Mouse (Mus musculus) spleen, adult 2 months (tissue): ENCODE results near the gene Dcaf4. TPM values are rescaled to one million over a fixed set of nuclear protein-coding genes. Genes with fewer than 3 reads are reported as not detected.
A peak's percentile ranks its signal among the peaks of the same experiment; 100 is the strongest.

Experiments used
- DNase-seq, 2 experiments: peaks; one replicate each; pipeline versions ENCODE4 v3.0.0 to v3.0.0-alpha.2; 2012 to 2021; ENCODE audit warnings: low spot score in 2 of 2, low read depth in 1 of 2
- H3K27ac ChIP-seq: fragments of 200-500 bp; 2 replicates; pipeline ENCODE4 v1.5.1; 2012; ENCODE audit warnings: low read length, inconsistent platforms; ENCODE audit not compliant: insufficient read depth
- H3K27me3 ChIP-seq: fragments of 200-500 bp; 2 replicates; pipeline ENCODE4 v1.6.1; 2012; ENCODE audit warnings: mild to moderate bottlenecking, moderate library complexity, low read length, inconsistent platforms; ENCODE audit not compliant: control insufficient read depth, insufficient read depth
- H3K36me3 ChIP-seq: fragments of 200-500 bp; 2 replicates; pipeline ENCODE4 v1.6.1; 2012; ENCODE audit warnings: mild to moderate bottlenecking, low read length, inconsistent platforms; ENCODE audit not compliant: control insufficient read depth, insufficient read depth
- H3K4me1 ChIP-seq: fragments of 200-500 bp; 2 replicates; pipeline ENCODE4 v1.6.1; 2011; ENCODE audit warnings: inconsistent platforms; ENCODE audit not compliant: control insufficient read depth, insufficient read depth, insufficient read length
- H3K4me3 ChIP-seq: fragments of 200-500 bp; 2 replicates; pipeline ENCODE4 v1.5.1; 2011; ENCODE audit warnings: mild to moderate bottlenecking, inconsistent platforms; ENCODE audit not compliant: insufficient read depth, insufficient read length; ENCODE audit errors: extremely low read depth
- CTCF ChIP-seq: fragments of 200-500 bp; IDR thresholded peaks from 2 replicates; pipeline ENCODE4 v1.5.1; 2011; ENCODE audit warnings: mild to moderate bottlenecking, inconsistent platforms; ENCODE audit not compliant: insufficient read depth, insufficient read length, insufficient replicate concordance; ENCODE audit errors: extremely low read depth
- POLR2A ChIP-seq: fragments of 200-500 bp; IDR thresholded peaks from 2 replicates; pipeline ENCODE4 v1.6.1; 2011; ENCODE audit warnings: low read depth, low read length, inconsistent platforms
- WGBS: fragments of 180-500 bp; shearing (Covaris S2); methylation state at CpG from one replicate; pipeline ENCODE4 v1.1.7; 2018; 5-methylcytosine and 5-hydroxymethylcytosine counted together
- polyA plus RNA-seq: library from polyadenylated mRNA; depleted of rRNA; stranded (reverse); fragments of >200 nt; gene quantifications from 2 replicates; pipeline ENCODE4 v1.2.3, GENCODE M21; 2012

The Dcaf4 gene
- polyA plus RNA-seq, 1 experiment, result 14.0 TPM

DNA sequence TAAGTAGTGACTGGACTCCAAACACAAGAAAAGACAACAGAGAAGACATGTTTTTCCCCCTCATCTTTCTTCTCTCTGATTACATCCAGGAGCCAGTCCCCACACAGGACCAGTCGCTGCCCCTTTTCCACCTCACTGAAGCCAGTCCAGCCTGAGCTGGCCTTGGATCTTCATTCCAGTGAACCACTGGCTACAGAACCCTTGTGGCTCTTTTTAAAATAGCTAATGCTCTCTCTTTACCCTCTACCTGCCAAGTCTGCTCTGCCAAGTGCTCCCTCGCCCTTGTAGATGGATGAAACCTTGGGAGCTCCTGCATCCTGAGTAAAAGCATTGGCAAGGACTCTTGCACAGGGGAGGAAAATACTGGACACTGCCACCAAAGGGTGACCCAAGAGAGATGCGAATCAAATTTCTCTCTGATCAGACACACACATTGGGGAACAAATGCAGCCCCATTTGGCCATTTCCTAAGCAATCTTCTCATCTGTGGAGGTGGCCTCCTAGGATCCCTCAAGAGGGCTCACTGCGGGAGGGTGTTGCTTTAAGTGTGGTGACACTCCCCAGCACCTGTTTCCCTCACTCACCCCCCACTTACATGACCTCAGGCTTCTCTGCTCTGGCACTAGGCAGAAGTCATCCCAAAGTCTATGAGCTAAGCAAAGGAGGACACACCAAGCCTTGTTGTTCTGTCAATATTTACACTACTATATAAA is 24.9 kb upstream of the Dcaf4 start:
- TF ChIP-seq CTCF, result no peak
- TF ChIP-seq POLR2A, result no peak
- 77% methylated on average over 4 of the region's 4 CpGs for WGBS
- Histone ChIP-seq H3K4me3 (no peak overlapping the region), H3K27ac (no peak overlapping the region), H3K4me1 (no peaks in the 10 kb centered on the region), H3K27me3 (no peaks in the 10 kb centered on the region), H3K36me3 (no peaks in the 10 kb centered on the region)
- DNase-seq, result no peak

DNA sequence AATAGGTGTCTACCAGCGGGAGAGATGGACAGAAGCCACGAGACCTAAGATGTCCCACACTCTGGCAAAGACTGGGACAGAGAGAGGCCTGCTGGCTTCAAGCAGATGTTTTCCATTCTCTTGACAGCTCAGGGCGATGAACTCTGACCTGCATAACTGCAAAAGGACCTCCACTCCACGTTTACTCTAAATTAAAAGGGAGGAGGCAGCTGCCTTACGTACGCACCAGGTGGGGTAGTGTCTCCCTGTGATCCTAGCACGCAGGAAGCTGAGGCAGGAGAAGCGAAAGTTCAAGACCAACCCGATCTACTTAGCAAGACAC is 24.3 kb upstream of the Dcaf4 start:
- no peak overlapping the region for H3K27ac ChIP-seq

GRCm38 (mm10) chr12:83496336-83496735 is 23.9 kb upstream of the Dcaf4 start:
- Histone ChIP-seq H3K4me3 (no peak overlapping the region), H3K4me1 (no peaks in the 10 kb centered on the region), H3K27ac (no peak overlapping the region), H3K27me3 (no peaks in the 10 kb centered on the region), H3K36me3 (no peaks in the 10 kb centered on the region)
- WGBS, result 79% methylated on average over 4 of the region's 4 CpGs
- TF ChIP-seq POLR2A (no peak), CTCF (no peak)
- no peak for DNase-seq

More for the DNA sequence above, 24.3 kb upstream of the Dcaf4 start:
- Histone ChIP-seq H3K36me3 (no peaks in the 10 kb centered on the region), H3K4me3 (no peak overlapping the region), H3K27me3 (no peaks in the 10 kb centered on the region), H3K4me1 (no peaks in the 10 kb centered on the region)
- TF ChIP-seq POLR2A, result no peak
- no peak for TF ChIP-seq CTCF
- 80% methylated on average over 9 of the region's 9 CpGs for WGBS
- no peak for DNase-seq

- no peaks in the 10 kb centered on the region for H3K36me3 ChIP-seq
- TF ChIP-seq CTCF (no peak), POLR2A (no peak)
- H3K4me3 ChIP-seq, result no peak overlapping the region
- no peaks in the 10 kb centered on the region for H3K4me1 ChIP-seq
- no peak for DNase-seq
- 83% methylated on average over 6 of the region's 6 CpGs for WGBS
- H3K27me3 ChIP-seq, result no peaks in the 10 kb centered on the region
- no peak overlapping the region for H3K27ac ChIP-seq
Observed at GRCm38 (mm10) chr12:83496736-83497135, 23.5 kb upstream of the Dcaf4 start.

DNA sequence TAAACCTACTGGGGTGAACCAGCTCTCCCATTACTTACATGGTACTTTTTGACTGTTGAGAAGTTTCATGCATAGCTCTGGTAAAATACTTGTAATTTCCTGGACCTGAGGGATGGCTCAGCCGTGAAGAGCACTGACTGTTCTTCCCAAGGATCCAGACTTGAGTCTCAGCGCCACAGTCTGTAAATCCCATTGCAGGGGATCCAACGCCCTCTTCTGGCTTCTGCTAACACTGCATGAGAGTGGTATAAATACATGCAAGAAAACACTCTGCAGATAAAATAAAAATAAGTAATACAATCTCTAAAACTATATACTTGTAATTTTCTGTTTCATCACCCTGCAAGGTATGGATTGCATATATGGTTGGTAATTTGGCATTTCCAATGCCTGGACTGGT is 22.3 kb upstream of the Dcaf4 start:
- Histone ChIP-seq H3K4me3 (no peak overlapping the region), H3K27ac (no peak overlapping the region), H3K4me1 (no peaks in the 10 kb centered on the region), H3K27me3 (no peaks in the 10 kb centered on the region), H3K36me3 (no peaks in the 10 kb centered on the region)
- TF ChIP-seq CTCF (no peak), POLR2A (no peak)
- no peak for DNase-seq
- 81% methylated on average over 3 of the region's 3 CpGs for WGBS

DNA sequence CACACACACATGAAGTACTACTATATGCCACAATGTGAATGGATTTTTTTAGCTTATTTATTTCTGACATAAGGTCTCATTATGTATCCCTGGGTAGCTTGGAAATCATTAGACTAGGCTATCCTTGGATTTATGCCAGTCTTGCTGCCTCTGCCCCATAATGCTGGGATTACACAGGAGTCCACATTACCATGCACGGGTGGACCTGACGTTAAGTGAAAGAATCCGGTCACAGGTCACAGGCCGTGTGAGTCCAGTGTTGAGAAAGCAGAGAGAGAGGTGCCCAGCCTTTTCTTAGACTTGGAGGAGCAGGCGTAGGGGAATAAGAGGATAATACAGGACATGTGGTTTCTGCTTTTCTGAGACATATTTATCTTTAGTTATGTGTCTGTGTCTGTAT is 21.0 kb upstream of the Dcaf4 start:
- 87% methylated on average over 5 of the region's 5 CpGs for WGBS
- Histone ChIP-seq H3K4me3 (no peak overlapping the region), H3K36me3 (no peaks in the 10 kb centered on the region), H3K4me1 (no peaks in the 10 kb centered on the region), H3K27ac (no peak overlapping the region), H3K27me3 (no peaks in the 10 kb centered on the region; the same call in 1 of the 2 replicates)
- DNase-seq, result no peak
- no peak for TF ChIP-seq CTCF
- TF ChIP-seq POLR2A, result no peak

DNA sequence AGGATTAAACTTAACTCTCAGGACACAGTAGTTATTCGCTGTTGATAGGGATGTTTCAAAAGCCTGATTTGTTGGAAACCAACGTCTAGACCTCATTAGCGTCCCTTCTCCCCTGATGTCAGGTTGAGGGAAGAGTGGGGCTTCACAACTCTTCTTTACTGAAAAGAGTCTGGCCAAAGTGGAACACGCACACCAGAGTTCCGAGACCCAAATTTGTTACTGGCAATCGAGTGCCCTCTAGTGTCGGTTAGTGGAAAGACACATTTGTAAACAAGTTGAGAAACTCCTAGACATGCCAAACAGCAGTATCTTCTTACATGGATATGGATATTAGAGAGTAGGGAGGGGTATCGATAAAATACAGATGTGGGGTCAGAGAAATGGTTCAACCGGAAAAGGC is 18.1 kb upstream of the Dcaf4 start:
- TF ChIP-seq CTCF, result peak; percentile 50; the same call in 1 of the 2 replicates
- no peak for TF ChIP-seq POLR2A
- 9% methylated on average over 9 of the region's 9 CpGs for WGBS
- Histone ChIP-seq H3K27ac (no peak overlapping the region), H3K4me1 (no peaks in the 10 kb centered on the region), H3K27me3 (no peaks in the 10 kb centered on the region; the same call in 1 of the 2 replicates), H3K36me3 (no peaks in the 10 kb centered on the region), H3K4me3 (no peak overlapping the region)
- peak in 1 of 2 experiments; percentile 22 for DNase-seq
